Mouse (Mus musculus): ENCODE results near the gene Rab3il1.
"Not testable (repeated sequence)": the region's sequence is repeated elsewhere in the genome, so short reads cannot be mapped to it uniquely, and the experiment has no call there.

The Rab3il1 gene

DNA sequence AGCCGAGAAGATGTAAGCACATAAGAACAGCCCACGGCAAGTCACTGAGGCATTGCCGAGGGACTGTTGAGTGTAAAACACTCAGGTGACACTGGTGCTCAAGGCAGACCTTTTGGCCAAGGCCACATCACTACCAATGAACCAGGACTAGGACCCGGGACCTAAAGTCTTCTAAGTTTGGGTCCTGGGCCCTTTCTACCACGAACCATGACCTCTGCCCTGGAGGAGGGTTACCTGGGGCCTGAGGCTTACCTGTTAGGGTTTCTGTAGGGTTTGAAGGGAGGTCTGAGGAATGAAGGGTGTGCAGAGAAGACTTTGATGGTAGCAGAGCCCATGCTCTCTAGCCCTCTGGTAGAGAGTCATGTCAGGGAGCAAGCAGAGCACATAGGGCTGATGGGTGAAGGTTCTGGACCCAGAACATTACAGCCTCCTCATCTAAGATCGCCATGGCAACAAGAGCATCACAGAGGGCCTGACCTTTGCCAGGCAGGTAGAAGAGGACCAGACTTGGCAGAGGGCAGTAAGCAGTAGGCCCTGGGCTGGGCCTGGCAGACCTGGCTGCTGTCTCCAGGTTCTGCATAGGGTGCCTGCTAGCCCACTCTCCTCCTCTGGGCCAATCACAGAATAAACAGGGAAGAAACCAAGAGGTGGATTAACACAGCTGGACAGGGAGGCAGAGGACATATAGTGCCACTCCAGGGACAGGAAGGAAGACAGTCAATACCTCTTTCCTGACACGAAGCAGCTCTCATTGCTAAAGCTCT, at the start of gene Rab3il1, which contains the start of gene Best1:
Gene Rab3il1, plus strand, starts transcription at position 464 of the 764 bp plus-strand sequence.
Gene Best1, minus strand, starts transcription at position 428 of the 764 bp plus-strand sequence.
- no peak for DNase-seq (ENCODE audit: low spot score in 2 of 2)

GRCm38 (mm10) chr19:9952390-9952789, 49.1 kb upstream of the Rab3il1 start:
- DNase-seq (ENCODE audit: low spot score in 2 of 2): no peak

DNA sequence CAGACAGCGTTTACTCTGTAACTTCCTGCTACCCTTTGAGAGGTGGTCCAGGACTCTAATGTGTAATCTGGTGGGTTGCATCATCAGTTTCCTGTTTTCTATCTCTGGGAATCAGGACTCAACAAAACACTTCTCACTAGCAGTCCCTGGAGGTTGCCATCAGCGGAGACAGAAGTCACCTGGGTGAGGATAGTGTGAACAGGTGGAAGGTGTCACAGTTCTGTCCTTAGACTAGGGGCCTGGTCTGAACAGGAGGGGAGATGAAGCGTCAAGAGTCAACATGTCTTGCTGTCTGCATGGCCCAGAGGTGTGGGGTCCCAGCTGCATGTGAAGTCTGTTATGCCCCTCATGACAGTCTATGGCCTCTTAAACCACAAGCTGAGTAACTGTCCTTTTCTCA, 48.6 kb upstream of the Rab3il1 start:
- no peak for DNase-seq (ENCODE audit: low spot score in 2 of 2)

DNA sequence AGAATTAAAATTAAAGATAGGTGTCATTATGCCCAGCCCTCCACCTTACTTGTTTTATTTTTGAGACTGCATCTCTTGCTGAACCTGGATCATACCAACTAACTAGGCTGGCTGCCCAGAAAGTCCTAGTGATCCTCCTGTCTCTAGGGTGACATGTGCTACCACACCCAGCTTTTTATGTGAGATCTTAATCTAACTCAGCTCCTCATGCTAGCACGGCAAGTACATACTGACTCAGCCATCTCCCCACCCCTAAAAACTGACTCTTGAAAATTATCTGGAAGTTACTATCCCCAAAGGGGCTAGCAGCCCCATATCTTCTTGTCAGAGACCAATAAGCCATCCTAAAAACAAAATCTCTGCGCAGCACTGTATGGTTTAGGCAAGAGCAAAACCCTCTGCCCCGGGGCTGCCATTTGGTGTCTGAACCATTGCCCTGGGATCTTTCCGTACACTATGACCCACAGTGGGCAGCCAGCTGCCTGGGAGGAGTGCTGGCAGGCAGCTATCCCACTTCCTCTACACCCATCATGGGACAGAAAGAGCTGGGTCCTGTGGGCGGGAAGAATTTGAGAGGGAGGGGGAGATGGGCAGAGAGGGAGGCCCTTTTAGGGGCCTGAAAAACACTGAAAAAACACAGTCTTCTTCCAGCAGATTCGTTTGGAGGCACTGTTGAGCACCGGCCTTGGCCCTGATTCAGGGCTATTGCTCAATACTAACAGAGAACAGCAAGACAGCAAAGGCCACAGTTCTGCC, 47.2 kb upstream of the Rab3il1 start:
- peak; percentile 33 to 58 for DNase-seq (ENCODE audit: low spot score in 2 of 2)

DNA sequence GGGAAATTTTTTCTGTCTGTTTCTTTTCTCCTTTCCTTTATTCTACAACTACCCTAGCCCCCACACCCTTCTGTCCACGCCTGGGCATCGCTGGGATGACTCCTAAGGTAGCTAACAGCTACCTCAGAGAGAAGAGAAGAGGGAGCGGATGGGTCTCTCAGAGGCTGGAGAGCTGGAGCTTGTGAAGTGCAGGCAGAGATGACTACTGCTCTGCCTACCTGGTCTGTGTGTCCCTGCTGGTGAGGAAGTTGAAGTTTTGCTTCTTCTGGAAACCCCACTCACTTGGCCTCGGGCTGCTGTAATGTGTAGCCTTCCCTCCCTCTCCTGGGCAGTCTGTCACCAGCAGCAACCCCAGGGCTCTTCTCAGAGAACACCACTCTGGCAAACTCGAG, 46.7 kb upstream of the Rab3il1 start:
- DNase-seq (ENCODE audit: low spot score in 2 of 2): no peak

GRCm38 (mm10) chr19:9955438-9955837, 46.0 kb upstream of the Rab3il1 start:
- DNase-seq (ENCODE audit: low spot score in 2 of 2): no peak

DNA sequence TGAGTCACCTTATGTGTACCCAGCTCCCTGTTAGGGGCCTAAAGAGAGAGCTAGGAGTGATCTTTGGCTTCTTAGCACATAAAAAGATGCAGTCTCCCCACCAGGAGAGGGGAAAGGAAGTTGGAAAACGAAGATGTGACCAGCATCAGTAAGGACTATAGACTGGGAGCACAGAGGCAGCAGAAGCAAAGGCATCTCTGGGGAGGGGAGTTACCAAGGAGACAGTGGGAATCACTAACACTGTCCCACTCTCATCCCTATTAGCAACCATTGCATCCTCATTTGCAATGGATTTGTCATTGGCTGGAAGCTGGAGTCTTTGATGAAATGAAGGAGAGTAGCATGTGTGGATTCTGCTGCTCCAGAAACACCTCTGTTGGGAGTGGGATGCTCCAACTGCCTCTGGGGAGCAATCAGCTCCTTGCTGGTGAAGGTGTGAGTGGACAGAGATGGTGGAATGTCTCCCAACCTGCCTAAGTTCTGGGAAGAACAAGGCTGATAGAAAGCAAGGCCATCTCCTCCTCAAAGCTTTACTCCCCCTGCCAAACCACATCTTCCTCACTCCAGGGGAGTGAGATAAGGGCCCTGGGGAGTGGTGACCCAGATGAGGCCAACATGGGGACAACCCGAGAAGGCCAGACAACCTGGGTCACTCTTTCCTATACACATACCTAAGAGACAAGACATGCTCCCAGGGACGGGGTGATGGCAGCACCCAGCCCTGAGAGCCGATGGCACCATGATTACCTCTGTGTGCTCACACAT, 44.7 kb upstream of the Rab3il1 start:
- no peak for DNase-seq (ENCODE audit: low spot score in 2 of 2)

DNA sequence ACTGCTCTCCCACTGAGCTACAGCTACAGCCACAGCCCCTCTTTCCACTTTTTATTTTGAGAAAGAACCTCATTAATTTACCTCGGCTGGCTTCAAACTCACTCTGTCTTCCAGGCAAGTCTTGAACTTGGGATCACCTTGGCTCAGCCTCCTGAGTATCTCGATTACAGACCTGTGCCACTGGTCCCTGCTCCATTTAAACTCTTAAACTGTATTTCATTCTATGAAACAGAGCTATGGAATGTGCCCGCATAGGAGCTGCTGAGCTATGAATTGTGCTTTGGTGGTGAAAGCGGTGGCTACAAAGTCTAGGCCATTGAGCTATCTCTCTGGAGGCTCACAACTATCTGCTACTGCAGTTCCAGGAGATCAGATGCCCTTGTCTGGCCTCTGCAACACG, 43.5 kb upstream of the Rab3il1 start:
- DNase-seq (ENCODE audit: low spot score in 2 of 2): no peak

DNA sequence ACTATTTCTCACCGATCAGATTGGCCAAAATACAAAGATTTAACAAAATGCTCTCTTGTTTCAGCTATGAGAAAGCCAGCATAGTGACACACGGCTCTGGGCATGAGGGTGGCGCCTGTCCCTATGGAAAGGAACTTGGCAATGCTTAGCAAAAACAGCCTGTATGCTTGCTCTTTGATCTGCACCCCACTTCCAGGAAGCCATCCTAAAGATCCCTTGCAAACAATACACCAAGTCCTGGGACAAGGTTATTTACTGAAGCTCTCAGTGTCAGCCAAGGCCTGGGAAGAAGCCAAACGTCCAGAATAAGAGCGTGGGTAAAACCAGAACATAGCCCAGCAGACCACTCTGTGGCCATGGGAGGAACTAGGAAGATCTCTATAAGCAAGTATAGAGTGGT, 40.7 kb upstream of the Rab3il1 start:
- no peak for DNase-seq (ENCODE audit: low spot score in 2 of 2)

- DNase-seq (ENCODE audit: low spot score in 2 of 2): peak in 1 of 2 experiments; percentile 55
Observed at GRCm38 (mm10) chr19:9964205-9964916, 37.1 kb upstream of the Rab3il1 start.

GRCm38 (mm10) chr19:9966096-9966867, 35.2 kb upstream of the Rab3il1 start:
- DNase-seq (ENCODE audit: low spot score in 2 of 2): no peak

GRCm38 (mm10) chr19:9968081-9968787, 33.2 kb upstream of the Rab3il1 start:
- DNase-seq (ENCODE audit: low spot score in 2 of 2): no peak

DNA sequence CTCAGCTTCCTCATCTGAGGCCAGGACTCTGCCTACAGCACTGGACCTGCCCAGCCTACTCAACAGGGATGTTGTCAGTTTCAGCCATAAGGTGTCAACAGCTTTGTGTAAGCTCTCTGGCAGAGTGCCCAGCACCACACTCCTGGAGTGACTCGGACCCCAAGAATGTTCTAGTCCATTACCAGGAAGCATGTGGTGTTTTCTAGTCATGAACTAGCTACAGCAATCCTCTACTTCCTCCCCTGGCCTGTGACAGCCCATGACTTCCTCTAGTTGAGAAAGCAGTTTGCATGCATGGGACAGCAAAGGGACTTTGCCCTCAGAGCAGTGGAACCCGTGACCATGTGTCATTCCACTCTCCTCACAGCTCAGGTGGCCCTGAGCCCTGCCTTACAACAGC, 26.6 kb upstream of the Rab3il1 start:
- not testable (repeated sequence) for DNase-seq (ENCODE audit: low spot score in 2 of 2)

DNA sequence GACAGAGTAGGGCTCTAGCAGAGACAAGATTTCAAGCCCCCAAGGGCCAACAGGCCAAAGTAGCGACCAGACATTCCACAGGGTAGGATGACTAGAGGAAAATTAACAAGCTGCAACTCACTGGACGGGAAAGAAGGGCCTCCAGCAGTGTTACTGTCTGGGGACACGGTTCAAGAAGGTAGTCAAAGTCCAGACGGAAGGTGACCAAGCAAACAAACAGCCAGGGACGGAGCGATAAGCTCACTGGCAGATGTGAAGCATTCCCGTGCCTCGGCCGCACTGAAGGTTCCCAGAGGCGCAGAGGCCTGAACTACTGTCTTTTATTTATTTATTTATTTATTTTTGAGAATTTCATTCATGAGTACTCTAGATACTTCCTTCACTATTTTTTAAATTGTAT, 24.4 kb upstream of the Rab3il1 start:
- DNase-seq (ENCODE audit: low spot score in 2 of 2): no peak

DNA sequence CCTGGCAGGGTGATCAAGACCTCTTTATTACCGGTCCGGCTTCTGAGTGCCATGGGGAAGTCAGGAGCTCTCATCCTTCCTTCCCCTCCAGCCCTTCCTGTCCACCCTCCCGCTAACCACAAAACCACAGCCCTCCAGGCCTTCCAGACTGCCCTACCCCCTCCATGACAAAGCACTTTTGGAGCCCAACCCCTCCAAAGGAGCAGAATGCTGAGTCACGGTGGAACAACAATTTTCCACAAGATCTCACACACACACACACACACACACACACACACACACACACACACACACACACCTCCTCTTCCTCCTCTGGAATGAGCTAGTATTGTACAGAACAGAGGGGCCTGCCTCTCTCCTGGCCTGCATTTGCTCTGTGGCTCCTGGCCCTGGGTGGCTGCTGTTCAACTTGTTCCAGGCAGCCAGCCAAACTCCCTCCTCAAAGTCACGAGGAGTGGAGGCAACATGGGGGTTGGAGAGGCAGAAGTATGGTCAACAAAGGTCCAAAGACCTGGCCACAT, 23.0 kb upstream of the Rab3il1 start:
- peak; percentile 46 to 56 for DNase-seq (ENCODE audit: low spot score in 2 of 2)

GRCm38 (mm10) chr19:9979156-9979555, 22.3 kb upstream of the Rab3il1 start:
- no peak for DNase-seq (ENCODE audit: low spot score in 2 of 2)

- DNase-seq (ENCODE audit: low spot score in 2 of 2): no peak
Observed at GRCm38 (mm10) chr19:9980258-9980657, 21.2 kb upstream of the Rab3il1 start, which contains the start of gene Fth1. Gene Fth1 (plus strand): TSS chr19:9980598.

DNA sequence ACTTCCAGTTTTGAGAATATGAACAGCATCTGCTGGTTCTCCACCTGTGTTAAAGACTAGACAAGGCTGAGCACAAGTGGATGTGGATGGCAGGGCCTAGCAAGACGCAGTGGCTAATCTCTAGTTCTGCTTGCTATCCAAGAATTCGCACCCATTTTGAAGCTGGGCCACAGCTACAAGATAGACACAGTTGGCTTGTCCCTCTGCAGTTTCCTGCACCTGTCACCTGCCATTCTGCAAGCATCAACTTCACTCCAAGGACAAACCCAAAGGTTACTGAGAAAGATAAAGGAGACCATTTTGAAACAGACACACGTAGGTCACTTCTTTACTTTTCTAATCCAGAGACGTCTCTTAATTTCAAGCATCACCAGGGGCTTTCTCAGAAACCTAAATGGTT, 19.8 kb upstream of the Rab3il1 start:
- DNase-seq (ENCODE audit: low spot score in 2 of 2): no peak

DNA sequence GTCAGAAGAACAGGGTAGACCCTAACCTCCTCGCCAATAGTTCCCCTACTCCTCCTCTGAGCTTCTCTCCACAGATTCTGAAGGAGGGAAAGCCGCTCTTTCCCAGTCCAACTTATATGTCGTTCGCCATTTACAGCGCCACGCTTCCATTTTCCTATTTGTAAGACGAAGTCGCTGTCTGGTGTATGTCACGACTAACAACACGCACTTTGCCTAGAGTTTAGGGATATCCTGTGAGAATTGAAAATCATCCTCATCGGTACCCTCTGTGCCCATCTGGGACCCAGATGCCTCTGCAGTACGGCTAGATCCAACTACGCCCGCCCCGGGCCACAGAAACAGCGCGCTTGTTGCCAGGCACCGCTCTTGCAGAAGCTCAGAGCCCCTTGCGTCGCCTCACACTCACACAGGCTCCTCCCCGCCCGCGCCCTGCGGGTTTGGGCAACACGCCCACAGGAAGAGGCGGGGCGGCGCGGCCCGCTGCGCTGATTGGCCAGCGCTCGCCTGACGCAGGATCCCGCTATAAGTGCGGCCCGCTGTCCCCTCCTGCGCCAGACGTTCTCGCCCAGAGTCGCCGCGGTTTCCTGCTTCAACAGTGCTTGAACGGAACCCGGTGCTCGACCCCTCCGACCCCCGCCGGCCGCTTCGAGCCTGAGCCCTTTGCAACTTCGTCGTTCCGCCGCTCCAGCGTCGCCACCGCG, 19.2 kb upstream of the Rab3il1 start:
- peak; percentile 96 for DNase-seq (ENCODE audit: low spot score in 2 of 2)

Data from right cerebral cortex, postnatal 36 days (tissue).